Mouse (Mus musculus) granulocyte monocyte progenitor cell, adult 5-6 weeks (primary cell): ENCODE measurements around the gene Zfp12. TPM values are rescaled to one million over a fixed set of nuclear protein-coding genes. Genes with fewer than 3 reads are reported as not detected.

ENCODE experiments used
- total RNA-seq, 2 experiments: library from RNA; stranded (forward) in 1 of 2; stranded (reverse) in 1 of 2; fragments of 200-712, 200-1000 nt in 1 of 2; fragments of >200 nt in 1 of 2; fragmentation: Nextera tagmentation in 1 of 2; gene quantifications; 2 replicates each; pipeline ENCODE4 v1.2.3; 2014 to 2017

Zfp12 gene
- total RNA-seq, 2 experiments from 2014 or later, result 7.6 to 10.6 TPM

Other genes with a start within 250 kb of the Zfp12 start
- gene Rnf216, start 122.2 kb upstream of the Zfp12 start, total RNA-seq (2014; fragmentation: Nextera tagmentation), result 41.1 and 42.5 TPM in 2 replicates
- gene Rnf216, start 122.2 kb upstream of the Zfp12 start, total RNA-seq (2017), result 33.1 and 37.3 TPM in 2 replicates
- 0.19 TPM in 1 of 2 replicates, not detected in the other for gene Olfr718-ps1, start 87.6 kb upstream of the Zfp12 start, total RNA-seq (2014; fragmentation: Nextera tagmentation)
- not detected in 2 replicates for gene Olfr718-ps1, start 87.6 kb upstream of the Zfp12 start, total RNA-seq (2017)
- 7.9 and 10.9 TPM in 2 replicates for gene Rbak, start 54.4 kb upstream of the Zfp12 start, total RNA-seq (2014; fragmentation: Nextera tagmentation)
- 10.3 and 14.3 TPM in 2 replicates for gene Rbak, start 54.4 kb upstream of the Zfp12 start, total RNA-seq (2017)
- gene Spdye4b, start 54.1 kb upstream of the Zfp12 start, total RNA-seq (2014; fragmentation: Nextera tagmentation), result not detected in 2 replicates
- not detected in 2 replicates for gene Spdye4b, start 54.1 kb upstream of the Zfp12 start, total RNA-seq (2017)
- gene Spdye4a, start 8.3 kb upstream of the Zfp12 start, total RNA-seq (2014; fragmentation: Nextera tagmentation), result not detected in 2 replicates
- not detected in 2 replicates for gene Spdye4a, start 8.3 kb upstream of the Zfp12 start, total RNA-seq (2017)
- 2.8 and 3.5 TPM in 2 replicates for gene Zfp316, start 34.9 kb downstream of the Zfp12 start, total RNA-seq (2014; fragmentation: Nextera tagmentation)
- 2.7 and 3.5 TPM in 2 replicates for gene Zfp316, start 34.9 kb downstream of the Zfp12 start, total RNA-seq (2017)
- not detected in 2 replicates for gene Zfp853, start 58.5 kb downstream of the Zfp12 start, total RNA-seq (2014; fragmentation: Nextera tagmentation)
- gene Zfp853, start 58.5 kb downstream of the Zfp12 start, total RNA-seq (2017), result not detected in 2 replicates
- gene E130309D02Rik, start 80.2 kb downstream of the Zfp12 start, total RNA-seq (2014; fragmentation: Nextera tagmentation), result 40.5 and 47.3 TPM in 2 replicates
- gene E130309D02Rik, start 80.2 kb downstream of the Zfp12 start, total RNA-seq (2017), result 16.5 and 22.4 TPM in 2 replicates
- 57.9 and 81.0 TPM in 2 replicates for gene Zdhhc4, start 94.1 kb downstream of the Zfp12 start, total RNA-seq (2014; fragmentation: Nextera tagmentation)
- gene Zdhhc4, start 94.1 kb downstream of the Zfp12 start, total RNA-seq (2017), result 38.5 and 49.2 TPM in 2 replicates
- gene Grid2ip, start 122.2 kb downstream of the Zfp12 start, total RNA-seq (2014; fragmentation: Nextera tagmentation), result not detected in 2 replicates
- not detected in 2 replicates for gene Grid2ip, start 122.2 kb downstream of the Zfp12 start, total RNA-seq (2017)
- 82.9 and 104 TPM in 2 replicates for gene Kdelr2, start 168.7 kb downstream of the Zfp12 start, total RNA-seq (2014; fragmentation: Nextera tagmentation)
- 161 and 171 TPM in 2 replicates for gene Kdelr2, start 168.7 kb downstream of the Zfp12 start, total RNA-seq (2017)
- 11.7 and 22.8 TPM in 2 replicates for gene Daglb, start 229.4 kb downstream of the Zfp12 start, total RNA-seq (2014; fragmentation: Nextera tagmentation)
- 24.1 and 25.0 TPM in 2 replicates for gene Daglb, start 229.4 kb downstream of the Zfp12 start, total RNA-seq (2017)